Mouse (Mus musculus) heart, embryonic 16.5 days (tissue): ENCODE data around the gene Olfr299. TPM values are rescaled to one million over a fixed set of nuclear protein-coding genes. Genes with fewer than 3 reads are reported as not detected.

Experiments
- ATAC-seq: fragments of 200-750 bp; cut with Nextera tagmentation; replicated peaks from 2 replicates; pipeline ENCODE4 v1.8.0; 2017; ENCODE audit warnings: moderate number of reproducible peaks; ENCODE audit not compliant: insufficient read depth, low FRiP score; ENCODE audit errors: extremely low read depth
- H3K27ac ChIP-seq: fragments of 300-500 bp; sonication (generic); 2 replicates; pipeline ENCODE4 v1.5.1; 2014; ENCODE audit warnings: mild to moderate bottlenecking, low read length, control low read depth, moderate library complexity
- H3K27me3 ChIP-seq: fragments of 300-500 bp; sonication (generic); 2 replicates; pipeline ENCODE4 v1.6.1; 2014; ENCODE audit warnings: low read length, mixed read lengths; ENCODE audit not compliant: control insufficient read depth, insufficient read depth
- H3K36me3 ChIP-seq: fragments of 300-500 bp; sonication (generic); 2 replicates; pipeline ENCODE4 v1.6.1; 2014; ENCODE audit not compliant: control insufficient read depth, insufficient read depth
- H3K4me1 ChIP-seq: fragments of 300-500 bp; sonication (generic); 2 replicates; pipeline ENCODE4 v1.6.1; 2014; ENCODE audit warnings: low read length, mixed read lengths; ENCODE audit not compliant: control insufficient read depth, insufficient read depth
- H3K4me2 ChIP-seq: fragments of 300-500 bp; sonication (generic); 2 replicates; pipeline ENCODE4 v1.6.1; 2014; ENCODE audit warnings: low read depth, mild to moderate bottlenecking, control low read depth, low read length
- H3K4me3 ChIP-seq: fragments of 300-500 bp; sonication (generic); 2 replicates; pipeline ENCODE4 v1.5.1; 2014; ENCODE audit warnings: mild to moderate bottlenecking, control low read depth, low read length
- H3K9ac ChIP-seq: fragments of 300-500 bp; sonication (generic); 2 replicates; pipeline ENCODE4 v1.6.1; 2014; ENCODE audit warnings: low read length, control low read depth
- H3K9me3 ChIP-seq: fragments of 300-500 bp; sonication (generic); replicated peaks from 2 replicates; pipeline ENCODE4 v1.6.1; 2016; ENCODE audit warnings: low read length; ENCODE audit not compliant: control insufficient read depth
- WGBS: fragments of 180-500 bp; shearing (Covaris S2); extraction: QIAGEN DNeasy Blood & Tissue Kit; methylation state at CpG from one replicate; pipeline ENCODE4 v1.1.7; 2014; 5-methylcytosine and 5-hydroxymethylcytosine counted together
- polyA plus RNA-seq: library from polyadenylated mRNA; unstranded; fragments of >200 nt; fragmentation: Nextera tagmentation; extraction: Ambion mirVana; gene quantifications from 2 replicates; pipeline ENCODE4 v1.2.1, GENCODE M21; 2015

Gene Olfr299
- polyA plus RNA-seq, result not detected in 2 replicates

DNA sequence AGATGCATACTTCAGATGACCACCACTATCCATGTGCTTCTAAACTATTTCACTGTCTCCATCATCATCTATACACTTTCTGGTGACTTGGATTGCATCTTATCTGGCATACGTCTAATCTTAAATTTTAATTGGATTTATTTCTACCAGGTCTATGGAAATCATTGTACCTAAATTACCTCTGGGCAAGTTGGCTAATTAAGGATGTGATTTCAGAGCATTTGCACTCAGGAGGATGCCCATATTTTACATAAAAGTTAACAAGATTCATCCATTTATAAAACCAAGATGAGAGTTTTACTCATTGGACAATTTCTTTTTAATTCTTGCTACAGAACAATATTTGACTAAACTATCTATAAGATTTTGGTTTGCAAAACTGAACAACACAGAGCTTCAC lies at the start of gene Olfr299:
TSS of gene Olfr299 (plus strand) at position 301 of the 400 bp plus-strand sequence.
- Histone ChIP-seq H3K9ac (no peak within 1 kb of the TSS), H3K27me3 (no peaks in the 10 kb centered on the region), H3K4me2 (no peak within 1 kb of the TSS), H3K27ac (no peak within 1 kb of the TSS), H3K4me3 (no peak within 1 kb of the TSS), H3K9me3 (no peaks in the 10 kb centered on the region), H3K4me1 (no peaks in the 10 kb centered on the region), H3K36me3 (no peaks in the 10 kb centered on the region)
- 86% methylated on average over 1 of the region's 1 CpGs for WGBS
- no peak for ATAC-seq

- H3K36me3 ChIP-seq, result no peaks in the 10 kb centered on the region
- H3K4me1 ChIP-seq, result no peaks in the 10 kb centered on the region
- no peak within 1 kb of the TSS for H3K4me2 ChIP-seq
- ATAC-seq, result no peak
- 72% methylated on average over 1 of the region's 1 CpGs for WGBS
- H3K4me3 ChIP-seq, result no peak within 1 kb of the TSS
- H3K27ac ChIP-seq, result no peak within 1 kb of the TSS
- no peaks in the 10 kb centered on the region for H3K9me3 ChIP-seq
- no peak within 1 kb of the TSS for H3K9ac ChIP-seq
- H3K27me3 ChIP-seq, result no peaks in the 10 kb centered on the region
Measured at GRCm38 (mm10) chr7:86492384-86492783, 32.7 kb downstream of the Olfr299 start, which contains the start of gene Olfr298. TSS of gene Olfr298 (minus strand) at chr7:86492484.

Other genes with a start within 250 kb of the Olfr299 start
- gene Vmn2r76, start 213.6 kb upstream of the Olfr299 start, polyA plus RNA-seq, result not detected in 2 replicates
- gene Olfr310, start 182.7 kb upstream of the Olfr299 start, polyA plus RNA-seq, result not detected in 2 replicates
- not detected in 2 replicates for gene Olfr309, start 146.2 kb upstream of the Olfr299 start, polyA plus RNA-seq
- not detected in 2 replicates for gene Olfr308, start 134.3 kb upstream of the Olfr299 start, polyA plus RNA-seq
- not detected in 2 replicates for gene Olfr307, start 122.3 kb upstream of the Olfr299 start, polyA plus RNA-seq
- not detected in 2 replicates for gene Olfr305, start 93.0 kb upstream of the Olfr299 start, polyA plus RNA-seq
- gene Olfr304, start 73.3 kb upstream of the Olfr299 start, polyA plus RNA-seq, result not detected in 2 replicates
- not detected in 2 replicates for gene Olfr303, start 62.1 kb upstream of the Olfr299 start, polyA plus RNA-seq
- not detected in 2 replicates for gene Olfr301, start 56.1 kb upstream of the Olfr299 start, polyA plus RNA-seq
- not detected in 2 replicates for gene Olfr298, start 32.6 kb downstream of the Olfr299 start, polyA plus RNA-seq
- not detected in 2 replicates for gene Olfr297, start 60.0 kb downstream of the Olfr299 start, polyA plus RNA-seq
- not detected in 2 replicates for gene Olfr295, start 123.9 kb downstream of the Olfr299 start, polyA plus RNA-seq
- gene Olfr294, start 156.7 kb downstream of the Olfr299 start, polyA plus RNA-seq, result not detected in 2 replicates
- not detected in 2 replicates for gene Olfr293, start 189.1 kb downstream of the Olfr299 start, polyA plus RNA-seq
- not detected in 2 replicates for gene Olfr292, start 228.4 kb downstream of the Olfr299 start, polyA plus RNA-seq